Mouse (Mus musculus) inflammation-experienced regulatory T-cells, adult 6 months (primary cell): Measurements from ENCODE around the gene C330007P06Rik. TPM values are rescaled to one million over a fixed set of nuclear protein-coding genes. Genes with fewer than 3 reads are reported as not detected.
A peak's percentile ranks its signal among the peaks of the same experiment; 100 is the strongest.
"Not testable (repeated sequence)": the region's sequence is repeated elsewhere in the genome, so short reads cannot be mapped to it uniquely, and the experiment has no call there.

Experiments
- ATAC-seq: one replicate; pipeline ENCODE4 v1.8.0; 2017
- polyA plus RNA-seq, 3 experiments: library from polyadenylated mRNA; unstranded; fragments of 100-300 nt; shearing (Covaris generic); gene quantifications; one replicate each; pipeline ENCODE4 v1.2.1; 2017

Gene C330007P06Rik
- polyA plus RNA-seq, 3 experiments from 2014 or later: 26.9 to 28.7 (median 27.7) TPM

DNA sequence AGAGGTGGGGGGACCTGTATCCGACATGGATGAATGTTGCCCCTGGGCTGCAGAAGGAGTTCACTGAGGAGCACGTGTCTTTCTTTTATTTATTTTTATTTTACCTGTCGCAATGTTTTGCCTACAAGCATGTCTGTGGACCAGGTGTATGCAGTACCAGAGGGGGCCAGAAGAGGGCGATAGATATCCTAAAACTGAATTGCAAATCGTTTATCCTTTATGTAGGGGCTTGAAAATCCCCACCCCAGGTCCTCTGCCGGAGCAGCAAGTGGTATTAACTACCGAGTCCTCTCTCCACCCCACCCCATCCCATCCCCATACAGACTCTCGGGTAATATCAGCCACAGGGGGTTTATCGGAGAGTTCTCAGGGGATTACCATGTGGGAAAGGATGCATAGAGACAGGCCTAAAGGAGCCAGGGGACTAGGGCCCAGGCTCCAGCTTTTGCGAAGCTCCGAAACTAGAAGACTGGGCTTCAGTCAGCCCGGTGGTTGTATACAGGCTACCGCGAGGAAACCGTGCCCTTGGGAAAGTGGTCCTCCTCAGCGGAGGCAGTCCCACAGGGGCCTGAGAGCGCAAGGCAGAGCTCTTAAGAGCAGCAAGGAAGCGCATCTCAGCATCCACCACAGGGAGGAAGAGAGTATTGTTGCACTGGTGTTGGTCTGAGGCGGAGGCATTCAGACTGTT is 40.4 kb downstream of the C330007P06Rik start:
- ATAC-seq: peak; percentile 64

DNA sequence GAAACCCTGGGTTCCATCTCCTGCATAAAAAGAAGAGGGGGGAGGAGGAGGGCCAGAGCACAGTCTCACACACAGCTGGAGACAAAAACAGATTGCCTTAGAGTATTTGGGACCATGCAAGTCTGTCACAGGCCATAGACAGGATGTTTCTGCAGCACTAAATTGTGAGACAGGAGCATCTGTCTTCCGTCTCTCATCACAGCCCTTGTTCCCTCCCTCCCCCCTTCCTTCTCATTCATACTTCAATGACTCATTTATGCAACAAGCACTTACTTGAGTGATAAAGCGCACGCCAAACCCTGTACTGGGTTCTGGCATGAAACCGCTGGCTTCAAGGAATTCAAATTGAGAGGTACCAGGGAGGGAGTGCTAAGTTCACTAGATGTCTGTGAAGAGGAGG is 42.3 kb downstream of the C330007P06Rik start:
- ATAC-seq: no peak

DNA sequence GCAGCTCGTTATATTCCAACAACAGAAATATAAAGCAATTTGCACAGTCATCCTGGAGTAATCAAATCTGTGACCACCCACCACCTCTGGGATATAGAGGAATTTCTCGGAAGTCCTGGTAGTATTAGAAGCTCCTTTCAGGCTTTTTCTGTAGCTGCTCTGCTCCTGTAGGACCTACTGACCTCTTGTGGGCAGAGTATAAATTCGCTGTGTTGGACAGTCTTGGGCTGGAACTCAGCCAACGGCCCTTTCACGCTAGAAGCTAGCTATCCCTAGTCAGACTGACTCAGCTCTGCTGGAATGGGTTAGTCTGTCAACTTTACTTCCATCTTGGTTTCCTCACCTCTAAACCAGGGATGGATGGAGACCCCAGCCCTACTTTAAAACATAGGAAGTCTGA is 43.6 kb downstream of the C330007P06Rik start:
- no peak for ATAC-seq

DNA sequence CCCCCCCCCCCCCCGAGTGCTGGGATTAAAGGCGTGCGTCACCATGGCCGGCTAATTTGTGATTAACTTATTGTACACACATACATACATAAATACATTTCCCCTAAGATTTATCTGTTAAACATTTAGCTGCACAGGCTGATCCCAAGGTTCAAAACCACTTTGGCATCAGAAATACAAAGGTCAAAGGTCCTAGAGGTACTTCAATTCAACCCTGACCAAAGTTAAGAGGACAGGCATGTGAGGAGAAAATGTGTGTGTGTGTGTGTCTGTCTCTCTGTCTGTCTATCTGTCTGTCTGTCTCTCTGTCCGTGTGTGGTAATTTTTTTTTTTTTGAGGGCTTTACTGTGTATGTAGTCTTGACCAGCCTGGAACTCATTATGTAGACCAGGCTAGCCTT is 47.0 kb downstream of the C330007P06Rik start:
- ATAC-seq: no peak

DNA sequence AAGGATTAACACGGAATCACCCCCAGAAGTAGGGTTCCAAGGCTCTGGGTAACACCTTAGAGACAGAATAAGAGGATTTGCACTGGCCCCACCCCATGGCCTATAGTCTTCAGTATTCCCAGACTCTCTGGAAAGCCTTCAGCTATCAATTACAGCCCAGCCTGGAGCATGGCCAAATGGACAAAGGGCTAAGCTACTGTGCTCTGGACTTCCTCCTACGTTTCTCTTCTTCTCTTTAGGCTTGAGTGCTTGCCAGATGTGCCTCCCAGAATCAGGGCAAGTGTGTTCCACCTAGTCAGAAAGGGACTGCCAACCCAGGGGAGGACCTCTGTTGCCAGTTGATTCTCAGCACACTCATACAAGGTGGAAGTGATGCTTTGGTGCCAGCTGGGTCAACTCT is 48.9 kb downstream of the C330007P06Rik start:
- ATAC-seq: no peak

DNA sequence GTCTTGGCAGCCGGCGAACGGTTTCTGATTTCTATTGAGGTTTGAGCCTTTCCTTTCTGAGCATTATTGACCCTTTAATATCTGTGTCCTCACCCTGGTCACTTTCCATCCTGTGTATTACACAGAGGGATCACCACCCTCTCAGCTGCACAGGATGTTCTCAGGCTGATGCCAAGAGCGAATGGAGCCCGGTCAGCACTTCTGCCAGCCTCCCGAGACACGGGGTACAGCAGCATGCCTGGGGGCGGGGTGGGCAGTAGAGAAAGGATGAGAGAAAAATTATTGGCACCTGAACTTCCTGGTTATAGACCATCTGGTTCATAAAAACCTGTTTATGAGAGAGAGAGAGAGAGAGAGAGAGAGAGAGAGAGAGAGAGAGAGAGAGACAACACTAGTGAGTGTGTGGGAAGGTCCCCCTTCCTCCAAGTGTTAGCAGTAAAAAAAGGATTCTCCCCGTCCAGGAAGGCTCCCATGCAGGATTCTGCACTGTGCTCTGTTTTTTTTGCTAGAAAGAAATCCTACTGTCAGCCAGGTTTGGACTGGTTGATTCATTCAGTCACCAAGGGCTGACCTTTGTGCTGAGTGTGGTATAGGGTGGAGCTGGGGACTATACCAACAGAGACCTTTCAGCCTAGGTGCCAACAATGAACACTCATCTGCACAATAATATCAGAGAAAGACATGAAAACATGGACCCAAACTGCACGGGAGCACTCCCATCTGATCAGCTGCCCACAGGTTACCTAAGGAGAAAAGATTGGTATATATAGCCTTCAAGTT is 49.8 kb downstream of the C330007P06Rik start:
- no peak for ATAC-seq

DNA sequence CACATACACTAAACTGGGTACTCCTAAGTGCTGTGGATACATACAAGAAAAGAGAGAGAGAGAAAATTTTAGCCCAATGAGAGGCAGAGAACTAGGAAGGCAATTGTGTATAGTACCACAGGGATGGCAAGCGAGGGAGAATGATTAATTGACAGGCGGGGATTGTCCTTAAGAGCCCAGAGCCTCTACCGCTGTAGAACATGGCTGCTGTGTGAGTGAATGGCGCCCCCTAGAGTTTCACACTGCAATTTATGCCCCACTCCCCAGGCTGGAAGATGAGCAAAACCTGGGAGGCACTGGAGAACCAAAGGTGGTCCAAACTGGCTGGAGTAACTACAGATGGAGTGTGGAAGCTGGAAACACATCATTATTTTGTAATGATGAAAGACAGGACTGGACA is 53.7 kb downstream of the C330007P06Rik start:
- ATAC-seq: peak; percentile 54

DNA sequence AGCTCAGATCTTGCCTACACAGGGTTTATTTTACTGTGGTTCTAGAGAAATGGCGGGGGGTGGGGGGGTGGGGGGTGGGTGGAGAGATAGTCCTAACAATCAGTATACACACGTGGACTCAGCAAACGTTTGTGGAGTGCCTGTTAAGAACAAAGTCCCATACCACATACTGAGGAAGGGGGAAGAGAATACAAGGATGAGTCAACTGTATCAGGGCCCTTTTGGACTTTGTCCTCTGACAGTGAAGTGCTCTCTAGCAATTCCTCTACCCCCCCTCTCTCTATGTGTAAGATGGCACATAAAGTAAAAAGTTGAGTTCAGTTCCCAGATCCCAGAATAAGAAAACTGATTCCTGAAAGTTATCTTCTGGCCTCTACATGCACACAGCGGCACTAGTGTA is 54.3 kb downstream of the C330007P06Rik start:
- no peak for ATAC-seq

DNA sequence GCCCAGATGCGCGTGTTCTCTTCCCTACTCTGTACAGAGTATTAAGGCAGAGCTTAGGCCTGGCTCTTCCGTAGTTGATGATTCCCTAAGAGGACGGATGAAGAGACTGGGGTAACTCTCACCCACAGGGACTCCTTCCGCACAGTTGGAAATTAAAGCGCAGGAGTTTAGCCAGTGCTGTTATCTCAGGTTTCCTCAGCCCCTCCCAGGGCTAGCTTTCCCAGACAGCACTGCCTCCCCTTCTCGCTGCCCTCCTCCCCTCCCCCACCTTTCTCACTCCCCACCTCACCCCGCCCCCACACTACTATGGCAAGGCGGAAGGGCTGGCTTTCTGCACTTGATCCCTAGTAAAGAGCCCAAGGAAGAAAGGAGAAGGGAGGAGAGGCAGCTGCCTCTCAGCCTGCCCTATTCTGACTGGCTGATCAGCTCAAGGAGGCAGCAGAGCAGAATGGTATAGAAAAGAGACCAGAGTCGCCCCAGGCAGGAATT is 56.9 kb downstream of the C330007P06Rik start:
- no peak for ATAC-seq

DNA sequence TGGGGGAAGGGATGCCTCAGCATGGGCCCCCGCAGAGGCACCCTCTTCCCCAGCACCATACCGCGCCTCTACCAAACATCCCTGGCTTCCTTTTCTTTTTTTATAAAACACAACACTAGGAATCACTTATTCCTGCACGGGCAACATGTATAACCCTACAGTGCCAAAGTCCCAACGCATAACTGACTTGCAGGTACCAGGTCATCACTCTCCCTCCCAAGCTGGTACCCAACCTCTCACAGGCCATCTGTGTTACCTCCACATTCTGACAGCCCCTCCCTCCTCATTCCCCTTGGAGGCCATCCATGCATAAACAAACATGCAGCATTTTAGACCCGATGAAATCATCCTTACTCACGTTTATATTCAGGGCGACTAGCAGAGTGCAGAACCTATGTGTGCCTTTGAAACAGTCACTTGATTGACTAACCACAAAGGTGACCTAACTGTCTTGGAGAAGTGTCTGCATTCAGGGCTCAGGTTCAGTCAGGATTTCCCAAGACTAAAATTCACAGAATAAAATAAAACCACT is 57.5 kb downstream of the C330007P06Rik start:
- no peak for ATAC-seq

DNA sequence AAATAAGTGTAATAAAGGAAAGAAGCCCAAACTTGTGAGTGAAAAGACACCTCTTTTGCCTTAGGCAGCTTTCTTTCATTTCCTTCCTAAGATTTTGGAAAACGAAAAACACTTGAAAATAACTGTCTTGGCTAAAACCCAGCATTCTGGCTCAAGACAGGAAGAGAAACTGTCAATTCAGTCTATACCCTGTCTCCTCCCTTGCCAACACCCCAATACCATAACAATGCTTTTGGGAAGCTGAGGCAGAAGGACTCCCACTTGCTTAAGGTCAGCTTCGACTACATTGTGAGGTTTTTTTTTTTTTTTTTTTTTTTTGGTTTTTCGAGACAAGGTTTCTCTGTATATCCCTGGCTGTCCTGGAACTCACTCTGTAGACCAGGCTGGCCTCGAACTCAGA is 58.5 kb downstream of the C330007P06Rik start:
- ATAC-seq: no peak

DNA sequence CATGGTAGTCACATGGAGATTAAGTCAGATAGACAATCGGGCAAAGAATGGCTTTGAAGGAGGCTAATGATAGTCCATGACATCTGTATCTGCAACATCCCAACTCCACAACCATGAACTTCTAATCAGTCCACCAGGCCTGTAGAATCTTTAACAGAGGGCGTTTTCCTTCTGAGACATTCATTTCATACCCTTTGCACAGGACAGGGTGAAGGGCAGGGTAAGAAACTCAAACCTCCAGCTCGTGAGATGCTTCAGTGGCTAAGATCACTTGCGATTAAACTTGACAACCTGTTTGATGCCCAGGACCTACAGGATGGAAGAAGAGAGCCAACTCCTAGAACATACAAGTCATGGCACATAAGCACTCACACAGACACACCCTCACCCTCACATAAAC is 58.9 kb downstream of the C330007P06Rik start:
- ATAC-seq: no peak

DNA sequence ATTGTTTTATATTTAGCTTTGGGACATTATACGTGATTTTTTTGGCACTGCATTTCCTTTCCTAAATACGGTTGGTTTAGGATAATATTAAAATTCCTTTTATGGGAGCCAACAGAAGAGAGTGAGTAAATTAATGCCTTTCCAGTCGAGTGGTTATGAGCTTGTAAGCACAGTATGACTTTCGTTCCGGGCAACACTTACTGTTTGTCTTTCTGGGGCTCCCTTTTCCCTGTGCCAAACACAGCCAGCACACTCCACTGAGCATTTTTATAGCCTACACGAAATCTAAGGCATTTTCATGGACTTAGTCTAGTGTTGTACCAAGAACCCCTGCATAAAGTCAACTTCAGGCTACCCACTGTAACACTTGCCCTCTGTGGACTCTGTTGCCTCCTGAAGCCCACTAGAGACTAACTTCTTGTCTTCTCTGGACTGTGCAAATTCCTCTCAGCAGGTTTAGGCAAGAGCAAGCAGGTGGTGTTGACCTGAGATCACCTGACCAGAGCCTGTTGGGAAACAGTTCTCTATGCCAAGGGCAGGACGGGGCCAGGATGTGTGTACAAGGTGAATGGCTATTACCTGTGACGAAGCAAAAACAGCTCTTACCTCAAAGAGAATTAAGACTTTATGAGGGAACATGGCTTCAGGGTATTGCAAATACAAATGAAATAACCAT is 59.6 kb downstream of the C330007P06Rik start:
- ATAC-seq: no peak

DNA sequence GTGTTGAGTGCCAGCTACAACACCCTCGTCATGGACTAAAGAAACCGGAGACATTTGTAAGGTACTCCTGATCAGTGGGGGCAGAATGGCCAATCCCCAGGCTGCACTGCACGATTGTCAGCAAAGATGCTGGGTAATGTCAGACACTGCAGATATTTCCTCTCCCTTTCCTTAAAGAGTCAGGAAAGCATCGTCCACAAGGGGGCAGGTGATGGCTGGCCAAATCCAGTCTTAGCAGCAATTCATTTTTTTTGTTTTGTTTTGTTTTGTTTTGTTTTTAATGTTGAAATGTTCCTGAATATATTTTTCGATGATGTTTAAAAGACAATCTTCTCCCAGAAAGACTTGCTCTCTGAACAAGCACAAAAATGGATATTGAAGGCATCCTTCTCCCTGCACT is 62.5 kb downstream of the C330007P06Rik start:
- ATAC-seq: no peak

DNA sequence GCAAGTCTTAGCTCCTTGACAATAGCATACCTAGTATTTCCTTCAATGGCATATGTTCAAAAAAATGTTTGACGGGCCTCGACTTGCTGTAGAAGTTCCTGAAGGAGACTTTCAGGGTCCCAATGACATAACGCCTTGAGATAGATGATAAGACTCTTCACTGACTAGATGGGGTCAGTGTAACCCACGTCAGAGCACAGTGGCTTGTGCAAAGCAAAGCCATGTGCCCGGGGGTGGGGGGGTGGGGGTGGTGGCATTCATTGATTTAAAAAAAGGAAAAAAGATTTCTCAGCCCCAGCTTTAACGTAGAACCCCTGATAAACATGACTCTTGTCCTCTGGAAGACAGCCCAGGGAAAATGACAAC is 65.6 kb downstream of the C330007P06Rik start:
- no peak for ATAC-seq

DNA sequence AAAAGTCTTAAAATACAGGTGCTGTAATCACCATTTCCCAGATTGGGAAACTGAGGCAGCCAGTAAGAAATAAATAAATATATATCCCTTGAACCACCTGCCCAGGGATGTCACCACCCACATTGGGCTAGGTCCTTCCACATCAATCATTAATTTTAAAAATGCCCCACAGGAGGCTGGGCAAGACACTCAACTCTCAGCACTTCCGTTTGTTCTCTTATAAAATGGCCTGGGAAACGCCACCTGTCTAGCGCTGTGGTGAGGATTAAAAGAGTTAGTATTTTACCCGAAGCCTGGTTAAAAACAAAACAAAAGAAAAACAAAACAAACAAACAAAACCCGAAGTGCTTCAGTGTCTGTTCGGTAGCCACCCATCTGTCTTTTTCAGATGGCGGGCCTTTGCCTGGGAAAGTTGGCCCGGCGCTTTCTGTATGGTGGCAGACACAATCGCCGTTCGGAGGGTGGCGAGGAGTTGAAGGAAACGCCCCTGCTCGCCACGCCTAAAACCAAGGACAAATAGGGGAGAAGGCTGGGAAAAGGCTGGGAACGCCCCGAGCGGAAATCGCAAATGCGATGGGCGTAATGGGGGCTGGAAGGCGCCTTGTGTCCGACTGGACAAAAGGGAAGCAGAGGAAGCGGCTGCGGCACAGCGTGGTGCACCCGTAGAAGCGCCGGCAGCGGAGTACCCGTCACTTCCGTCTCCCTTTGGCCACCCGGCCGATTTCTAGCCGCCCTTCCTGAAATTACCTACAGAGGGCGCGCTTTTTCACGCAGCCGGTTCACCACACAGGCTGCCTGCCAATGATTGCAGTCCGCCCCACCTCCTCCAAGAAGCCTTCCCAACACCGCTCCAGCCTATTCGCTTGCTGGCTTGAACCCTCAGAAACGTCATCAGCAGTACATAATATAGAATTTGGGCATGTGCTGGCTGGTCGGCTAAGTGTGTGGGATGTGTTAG is 66.3 kb downstream of the C330007P06Rik start:
- peak; percentile 92 for ATAC-seq

DNA sequence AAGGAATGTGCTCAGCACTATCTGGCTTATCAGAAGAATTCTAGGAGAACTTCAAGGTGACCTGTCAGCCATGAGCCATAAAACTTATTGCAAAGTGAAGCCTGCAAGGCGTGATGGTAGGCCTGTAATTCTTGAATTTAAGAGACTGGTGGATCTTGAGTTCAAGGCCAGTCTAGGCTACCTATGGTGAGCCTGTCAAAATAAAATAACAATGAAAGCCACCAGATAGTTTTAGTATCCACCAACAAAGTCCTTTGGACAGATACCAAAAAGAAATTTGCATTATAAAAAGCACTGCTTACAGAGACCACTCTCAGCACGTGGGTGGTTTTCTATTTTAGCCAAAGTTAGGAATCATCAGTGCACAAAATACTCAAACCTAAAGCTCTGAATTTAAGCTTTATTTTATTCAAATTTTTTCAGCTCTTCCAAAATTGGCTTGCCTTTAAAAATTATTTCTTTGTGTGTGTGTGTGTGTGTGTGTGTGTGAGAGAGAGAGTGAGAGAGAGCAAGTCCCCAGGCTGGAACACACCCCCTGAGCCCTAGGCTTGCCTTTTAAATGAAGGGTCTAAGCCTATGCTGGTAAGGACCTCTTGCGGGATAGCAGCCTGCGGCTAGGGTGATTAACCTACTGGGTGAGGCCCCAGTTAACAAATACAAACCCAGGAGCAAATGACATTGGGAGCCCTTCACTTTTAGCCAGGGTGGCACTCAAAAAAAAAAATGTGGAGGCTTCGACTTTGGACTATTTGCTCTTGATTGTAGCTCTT is 68.3 kb downstream of the C330007P06Rik start:
- no peak for ATAC-seq

DNA sequence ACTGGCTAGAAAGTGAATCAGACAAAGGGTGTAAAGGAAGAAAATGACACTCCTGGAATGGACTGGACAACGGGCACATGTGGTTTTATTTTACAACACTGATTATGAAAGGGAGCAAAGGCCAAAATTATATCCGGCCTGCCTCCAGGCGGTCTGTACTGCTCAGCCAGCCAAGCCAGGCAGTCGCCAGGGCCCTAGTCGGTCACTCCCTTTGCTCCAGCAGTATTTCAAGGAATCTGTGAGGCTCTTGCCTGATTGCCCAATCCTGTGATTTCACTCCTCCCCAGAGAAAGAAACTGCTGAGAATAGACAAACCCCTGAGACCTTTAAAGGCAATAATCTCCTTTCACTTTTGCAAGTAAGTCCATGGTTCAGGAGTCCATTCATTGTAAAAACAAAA is 69.7 kb downstream of the C330007P06Rik start:
- ATAC-seq: no peak

DNA sequence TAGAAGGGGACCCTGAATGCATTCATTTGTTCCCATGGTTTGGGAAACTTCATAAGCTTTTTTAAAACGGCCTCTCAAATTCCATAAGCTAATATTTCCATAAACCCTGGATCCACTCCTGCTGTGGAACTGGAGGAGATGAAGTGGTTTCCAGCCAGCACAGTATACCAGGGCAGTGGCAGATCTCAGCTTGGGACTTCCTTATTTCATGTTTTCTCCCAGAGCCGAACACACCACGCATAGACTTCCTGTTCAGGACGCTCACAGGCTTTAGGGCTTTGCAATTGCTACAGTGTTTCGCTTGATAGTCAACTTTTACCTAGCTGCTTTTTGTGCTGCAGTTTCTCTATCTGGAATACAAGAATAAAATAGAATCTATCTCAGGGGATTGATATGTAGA is 70.7 kb downstream of the C330007P06Rik start:
- no peak for ATAC-seq

DNA sequence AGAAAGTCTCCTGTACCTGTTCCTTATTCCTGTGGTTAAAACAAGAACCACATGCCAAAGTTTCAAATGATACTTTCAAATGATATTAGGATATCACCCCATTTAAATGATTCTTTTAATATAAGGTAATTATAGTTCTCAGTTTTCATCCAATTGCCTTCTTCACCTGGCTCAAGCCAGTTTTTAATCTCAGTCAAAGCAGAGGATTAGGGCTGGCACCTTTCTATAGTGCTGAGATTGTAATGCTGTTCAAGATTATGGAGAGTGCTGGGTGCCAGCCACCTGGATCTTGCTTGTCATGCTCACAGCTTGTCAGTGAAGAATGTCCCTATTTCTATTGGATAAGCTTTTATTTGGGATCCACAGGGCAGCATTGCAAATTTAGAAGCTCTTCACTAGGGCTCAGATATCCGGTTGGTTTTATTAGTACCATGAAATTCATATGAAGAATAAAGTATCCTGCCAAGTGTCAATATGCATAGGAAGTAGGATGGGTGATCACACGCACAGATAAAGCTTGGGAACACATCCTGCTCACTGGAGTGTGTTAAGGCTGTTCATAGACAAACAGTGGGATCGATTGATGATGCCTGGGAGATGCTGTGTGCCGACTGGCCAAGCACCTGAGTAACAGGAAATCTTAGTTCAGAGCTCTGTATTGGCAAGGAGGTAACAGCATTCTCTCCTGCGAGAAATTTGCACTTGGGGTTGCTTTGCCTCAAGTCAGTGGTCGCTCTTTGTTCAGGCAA is 74.6 kb downstream of the C330007P06Rik start:
- ATAC-seq: no peak

DNA sequence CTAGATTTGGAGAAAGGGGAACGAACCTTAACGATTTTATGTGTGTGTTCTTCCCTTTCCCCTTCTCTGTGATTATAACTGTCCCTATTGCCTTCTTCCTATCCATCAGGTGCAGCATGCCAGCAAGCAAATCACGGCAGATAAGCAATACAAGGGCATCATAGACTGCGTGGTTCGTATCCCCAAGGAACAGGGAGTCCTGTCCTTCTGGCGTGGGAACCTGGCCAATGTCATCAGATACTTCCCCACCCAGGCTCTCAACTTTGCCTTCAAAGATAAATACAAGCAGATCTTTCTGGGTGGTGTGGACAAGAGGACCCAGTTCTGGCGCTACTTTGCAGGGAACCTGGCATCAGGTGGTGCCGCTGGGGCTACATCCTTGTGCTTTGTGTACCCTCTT is 77.2 kb downstream of the C330007P06Rik start:
- ATAC-seq: not testable (repeated sequence)
